ENCODE assay signal across 21 mouse cellular contexts in genomic region chr11:72415155-72415554, GRCm38 (mm10). TPM values are rescaled to one million over a fixed set of nuclear protein-coding genes. Genes with fewer than 3 reads are reported as not detected.
DNase-seq lines count a peak whose midpoint lies in the region; ATAC-seq and TF ChIP-seq lines count a peak whose summit lies in the region.
"Had no signal": no experiment of that assay in that cellular context is flagged by ENCODE, and none has a peak within 500 bp of the region (broad histone marks: within the 10 kb centered on the region; RNA-seq: fewer than 3 reads in every experiment).

No protein-coding gene starts in this region.

- H3K27ac ChIP-seq in heart, embryonic 11.5 days (ENCODE audit: low read depth, low read length), result peak overlapping the region; percentile 57; the same call in 1 of the 2 replicates
- peak overlapping the region; percentile 86 for H3K27ac ChIP-seq in heart, postnatal 0 days (ENCODE audit: low read depth)
- H3K27ac ChIP-seq in liver, postnatal 0 days (ENCODE audit: low read depth), result no peak overlapping the region
- H3K27ac ChIP-seq: forebrain, embryonic 15.5 days; stomach, embryonic 15.5 days had no signal

- peaks cover 65% of the 10 kb centered on the region for H3K4me1 ChIP-seq in heart, embryonic 11.5 days (ENCODE audit: control insufficient read depth, insufficient read depth, low read length)
- H3K4me1 ChIP-seq in heart, postnatal 0 days (ENCODE audit: control insufficient read depth, insufficient read depth), result peaks cover 53% of the 10 kb centered on the region
- H3K4me1 ChIP-seq in liver, postnatal 0 days (ENCODE audit: insufficient read depth), result peaks cover 22% of the 10 kb centered on the region

- no peaks in the 10 kb centered on the region for H3K9me3 ChIP-seq in heart, embryonic 11.5 days (replicated peaks; ENCODE audit: control insufficient read depth, low read length)
- no peaks in the 10 kb centered on the region for H3K9me3 ChIP-seq in heart, postnatal 0 days (replicated peaks; ENCODE audit: control insufficient read depth, low read length)
- no peaks in the 10 kb centered on the region for H3K9me3 ChIP-seq in liver, postnatal 0 days (ENCODE audit: low read length)
- H3K9me3 ChIP-seq: forebrain, embryonic 15.5 days; stomach, embryonic 15.5 days had no signal

- no peak for ATAC-seq in heart, embryonic 11.5 days (replicated peaks; ENCODE audit: insufficient number of reproducible peaks, low FRiP score, low TSS enrichment)
- no peak for ATAC-seq in heart, postnatal 0 days (ENCODE audit: insufficient read depth, low read depth)
- peak; percentile 28 for ATAC-seq in liver, postnatal 0 days
- ATAC-seq: forebrain, embryonic 15.5 days; hindbrain, embryonic 16.5 days; intestine, postnatal 0 days had no signal

- no peaks in the 10 kb centered on the region for H3K36me3 ChIP-seq in heart, embryonic 11.5 days (ENCODE audit: control insufficient read depth, insufficient read depth, low read length)
- no peaks in the 10 kb centered on the region for H3K36me3 ChIP-seq in heart, postnatal 0 days (replicated peaks; ENCODE audit: control insufficient read depth, insufficient read depth, low read length)
- no peaks in the 10 kb centered on the region for H3K36me3 ChIP-seq in liver, postnatal 0 days (replicated peaks; ENCODE audit: insufficient read depth, low read length)
- H3K36me3 ChIP-seq: forebrain, embryonic 15.5 days; stomach, embryonic 15.5 days had no signal

- peak overlapping the region; percentile 22; the same call in 1 of the 2 replicates for H3K4me2 ChIP-seq in heart, embryonic 11.5 days
- peak overlapping the region; percentile 52 for H3K4me2 ChIP-seq in heart, postnatal 0 days (ENCODE audit: low read depth, low read length)
- H3K4me2 ChIP-seq in liver, postnatal 0 days (ENCODE audit: low read depth, low read length), result no peak overlapping the region
- H3K4me2 ChIP-seq: forebrain, embryonic 15.5 days; lung, embryonic 14.5 days; stomach, embryonic 15.5 days had no signal

- 21% methylated on average over 8 of the region's 8 CpGs for WGBS in heart, embryonic 11.5 days (ENCODE audit: insufficient replicate concordance)
- 21% methylated on average over 8 of the region's 8 CpGs for WGBS in heart, postnatal 0 days
- 37% methylated on average over 8 of the region's 8 CpGs for WGBS in liver, postnatal 0 days (ENCODE audit: insufficient replicate concordance)

- no peak overlapping the region for H3K4me3 ChIP-seq in heart, embryonic 11.5 days (ENCODE audit: low read depth, low read length)
- no peak overlapping the region for H3K4me3 ChIP-seq in heart, postnatal 0 days (ENCODE audit: low read depth, low read length)
- no peak overlapping the region for H3K4me3 ChIP-seq in liver, postnatal 0 days (ENCODE audit: low read depth, low read length)
- H3K4me3 ChIP-seq: forebrain, embryonic 15.5 days; stomach, embryonic 15.5 days had no signal

- no peak for TF ChIP-seq CTCF in heart, postnatal 0 days (IDR thresholded peaks at IDR 0.05; ENCODE audit: low read depth)
- TF ChIP-seq CTCF in liver, postnatal 0 days (IDR thresholded peaks at IDR 0.05; ENCODE audit: low read depth), result no peak

- no peak overlapping the region for H3K9ac ChIP-seq in heart, embryonic 11.5 days (ENCODE audit: low read depth, low read length)
- no peak overlapping the region for H3K9ac ChIP-seq in heart, postnatal 0 days (replicated peaks; ENCODE audit: low read depth, low read length)
- H3K9ac ChIP-seq in liver, postnatal 0 days (replicated peaks), result no peak overlapping the region
- H3K9ac ChIP-seq: forebrain, embryonic 15.5 days; lung, embryonic 14.5 days; stomach, embryonic 15.5 days had no signal

- H3K27me3 ChIP-seq in heart, embryonic 11.5 days (ENCODE audit: control insufficient read depth, insufficient read depth, low read length), result no peaks in the 10 kb centered on the region
- H3K27me3 ChIP-seq in heart, postnatal 0 days (ENCODE audit: control insufficient read depth, insufficient read depth, low read length), result no peaks in the 10 kb centered on the region
- H3K27me3 ChIP-seq in liver, postnatal 0 days (ENCODE audit: insufficient read depth, low read length), result peaks cover 12% of the 10 kb centered on the region; the same call in 1 of the 2 replicates
- H3K27me3 ChIP-seq: stomach, embryonic 15.5 days had no signal

- DNase-seq in heart, adult 18-20 months, result no peak
- peak; percentile 78 for DNase-seq in c-Kit-positive CD71-positive TER-119-negative erythroid progenitor cells, embryonic 14.5 days (ENCODE audit: low read depth)
- DNase-seq in heart, postnatal 0 days (ENCODE audit: low spot score), result no peak
- peak; percentile 18 for DNase-seq in liver, postnatal 0 days
- DNase-seq in cerebellum, adult 11-12 months, result no peak
- DNase-seq in spleen, postnatal 10 days (ENCODE audit: low spot score in 2 of 2), result no peak
- DNase-seq: adrenal gland, postnatal 25 days; B cell, adult 2 months; cerebellum, postnatal 14 days; kidney, postnatal 10 days; lung, embryonic 14.5 days; midbrain, embryonic 14.5 days; right cerebral cortex, adult 18-20 months; spleen, adult 18-20 months had no signal

- TF ChIP-seq EP300 in heart, postnatal 0 days (IDR thresholded peaks at IDR 0.05; ENCODE audit: low read depth), result 0 out of 2 replicates have a peak, but pooled peaks have one; percentile 39
- peak; percentile 78 for TF ChIP-seq EP300 in liver, postnatal 0 days (IDR thresholded peaks at IDR 0.05; ENCODE audit: low read depth)

RNA-seq across cellular contexts. Expression of gene Smtnl2, which starts 3.6 kb away (rescaled TPM):
- polyA plus RNA-seq in heart, embryonic 11.5 days (2014; fragmentation: Nextera tagmentation; extraction: Ambion mirVana), result 107 and 123 TPM in 2 replicates
- 10 to 100 TPM in 1 of 2 experiments, 1 to 10 TPM in 1; 9.4 to 11.3 TPM for total RNA-seq in heart, adult 18-20 months (2021)
- total RNA-seq in heart, postnatal 0 days (2014; rRNA removed; ENCODE audit: low replicate concordance), result 88.5 and 93.0 TPM in 2 replicates
- 72.9 and 79.2 TPM in 2 replicates for polyA plus RNA-seq in heart, postnatal 0 days (2015; fragmentation: Nextera tagmentation; extraction: Ambion mirVana)
- polyA plus RNA-seq in liver, postnatal 0 days (2015; fragmentation: Nextera tagmentation; extraction: Ambion mirVana), result 3.5 and 4.0 TPM in 2 replicates

RNA-seq across cellular contexts. Expression of gene Ggt6, which starts 20.2 kb away (rescaled TPM):
- polyA plus RNA-seq in heart, embryonic 11.5 days (2014; fragmentation: Nextera tagmentation; extraction: Ambion mirVana), result not detected in 2 replicates
- total RNA-seq in heart, adult 18-20 months (2021), result not detected
- 5.3 TPM in 1 of 2 replicates, not detected in the other for total RNA-seq in heart, postnatal 0 days (2014; rRNA removed; ENCODE audit: low replicate concordance)
- polyA plus RNA-seq in heart, postnatal 0 days (2015; fragmentation: Nextera tagmentation; extraction: Ambion mirVana), result 0.05 TPM in 1 of 2 replicates, not detected in the other
- polyA plus RNA-seq in liver, postnatal 0 days (2015; fragmentation: Nextera tagmentation; extraction: Ambion mirVana), result 0.79 and 1.2 TPM in 2 replicates
- total RNA-seq: granulocyte monocyte progenitor cell, adult 5-6 weeks had no signal
- polyA plus RNA-seq: forebrain, embryonic 15.5 days; hindbrain, embryonic 16.5 days; limb, embryonic 11.5 days; lung, embryonic 14.5 days; midbrain, embryonic 14.5 days had no signal

RNA-seq across cellular contexts. Expression of gene Mybbp1a, which starts 26.0 kb away (rescaled TPM):
- polyA plus RNA-seq in heart, embryonic 11.5 days (2014; fragmentation: Nextera tagmentation; extraction: Ambion mirVana), result 93.8 and 101 TPM in 2 replicates
- 10 to 100 TPM; 43.1 to 47.5 TPM for total RNA-seq in heart, adult 18-20 months (2021)
- total RNA-seq in heart, postnatal 0 days (2014; rRNA removed; ENCODE audit: low replicate concordance), result 20.5 and 20.9 TPM in 2 replicates
- polyA plus RNA-seq in heart, postnatal 0 days (2015; fragmentation: Nextera tagmentation; extraction: Ambion mirVana), result 41.3 and 42.1 TPM in 2 replicates
- polyA plus RNA-seq in liver, postnatal 0 days (2015; fragmentation: Nextera tagmentation; extraction: Ambion mirVana), result 40.2 and 44.5 TPM in 2 replicates

RNA-seq across cellular contexts. Expression of gene Tekt1, which starts 52.9 kb away (rescaled TPM):
- polyA plus RNA-seq in heart, embryonic 11.5 days (2014; fragmentation: Nextera tagmentation; extraction: Ambion mirVana), result 0.52 and 0.99 TPM in 2 replicates
- under 1 TPM in 1 of 2 experiments, not detected in 1; 0.75 TPM for total RNA-seq in heart, adult 18-20 months (2021)
- not detected in 2 replicates for total RNA-seq in heart, postnatal 0 days (2014; rRNA removed; ENCODE audit: low replicate concordance)
- polyA plus RNA-seq in heart, postnatal 0 days (2015; fragmentation: Nextera tagmentation; extraction: Ambion mirVana), result 0.19 and 0.62 TPM in 2 replicates
- polyA plus RNA-seq in liver, postnatal 0 days (2015; fragmentation: Nextera tagmentation; extraction: Ambion mirVana), result 0.07 TPM in 1 of 2 replicates, not detected in the other

Comparison
In these comparisons a context has a peak if more than half of its experiments do, and no peak if none do; other contexts are left out.
1. DNase-seq: peak in c-Kit-positive CD71-positive TER-119-negative erythroid progenitor cells, embryonic 14.5 days (single experiment) and liver, postnatal 0 days (single experiment); none in heart, adult 18-20 months (0 of 2), heart, postnatal 0 days (single experiment), cerebellum, adult 11-12 months (single experiment) and spleen, postnatal 10 days (0 of 2).
2. RNA of gene Smtnl2, which starts 3.6 kb away (polyA plus RNA-seq): 107 to 123 TPM in heart, embryonic 11.5 days and 72.9 to 79.2 TPM in heart, postnatal 0 days; 3.5 to 4.0 TPM in liver, postnatal 0 days; every median in the first group is over 10 times any median in the second.